Mouse (Mus musculus) hindbrain, embryonic 12.5 days (tissue): ENCODE results near the gene Sesn1. TPM values are rescaled to one million over a fixed set of nuclear protein-coding genes. Genes with fewer than 3 reads are reported as not detected.
A peak's percentile ranks its signal among the peaks of the same experiment; 100 is the strongest.

Source experiments
- ATAC-seq: fragments of 200-750 bp; cut with Nextera tagmentation; 2 replicates; pipeline ENCODE4 v1.8.0; 2017; ENCODE audit warnings: moderate TSS enrichment; ENCODE audit not compliant: low FRiP score
- H3K27ac ChIP-seq: fragments of 300-500 bp; sonication (generic); 2 replicates; pipeline ENCODE4 v1.5.1; 2016; ENCODE audit warnings: mild to moderate bottlenecking
- H3K27me3 ChIP-seq: fragments of 300-500 bp; sonication (generic); 2 replicates; pipeline ENCODE4 v1.6.1; 2016; ENCODE audit warnings: mild to moderate bottlenecking
- H3K36me3 ChIP-seq: fragments of 300-500 bp; sonication (generic); 2 replicates; pipeline ENCODE4 v1.6.1; 2016; ENCODE audit warnings: mild to moderate bottlenecking
- H3K4me1 ChIP-seq: fragments of 300-500 bp; sonication (generic); 2 replicates; pipeline ENCODE4 v1.6.1; 2016
- H3K4me2 ChIP-seq: fragments of 300-500 bp; sonication (generic); replicated peaks from 2 replicates; pipeline ENCODE4 v1.6.1; 2016; ENCODE audit warnings: mild to moderate bottlenecking
- H3K4me3 ChIP-seq: fragments of 300-500 bp; sonication (generic); 2 replicates; pipeline ENCODE4 v1.5.1; 2016; ENCODE audit warnings: mild to moderate bottlenecking
- H3K9ac ChIP-seq: fragments of 300-500 bp; sonication (generic); 2 replicates; pipeline ENCODE4 v1.6.1; 2016; ENCODE audit warnings: mild to moderate bottlenecking, moderate library complexity
- H3K9me3 ChIP-seq: fragments of 300-500 bp; sonication (generic); replicated peaks from 2 replicates; pipeline ENCODE4 v1.6.1; 2016; ENCODE audit warnings: mild to moderate bottlenecking
- WGBS: fragments of 180-500 bp; shearing (Covaris S2); methylation state at CpG from one replicate; pipeline ENCODE4 v1.1.7; 2016; 5-methylcytosine and 5-hydroxymethylcytosine counted together
- polyA plus RNA-seq: library from polyadenylated mRNA; unstranded; fragments of >200 nt; fragmentation: Nextera tagmentation; extraction: Ambion mirVana; gene quantifications from 2 replicates; pipeline ENCODE4 v1.2.1, GENCODE M21; 2016

The Sesn1 gene
- polyA plus RNA-seq, 1 experiment from 2014 or later: 33.0 TPM

DNA sequence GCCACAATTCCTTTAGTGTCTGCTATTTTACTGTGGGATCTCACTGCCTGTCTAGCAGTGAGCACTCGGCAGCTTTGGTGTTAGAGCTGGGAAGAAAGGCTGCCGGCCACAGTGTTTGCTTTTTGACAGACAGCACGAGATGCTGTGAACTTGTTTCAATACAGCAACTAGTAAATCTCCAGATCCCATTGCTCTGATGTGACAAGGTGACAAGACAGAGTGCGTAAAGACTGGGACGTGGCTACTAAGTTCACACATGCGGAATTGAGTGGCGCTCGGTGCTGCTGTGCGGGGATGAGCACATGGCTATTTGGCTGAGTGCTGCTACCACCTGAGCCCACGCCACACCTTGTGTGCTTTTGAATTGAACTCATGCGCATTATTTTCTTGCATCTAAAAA lies 97.7 kb downstream of the Sesn1 start:
- no peak overlapping the region for H3K9ac ChIP-seq
- H3K4me2 ChIP-seq: no peak overlapping the region
- H3K36me3 ChIP-seq: peaks cover 42% of the 10 kb centered on the region
- 84% methylated on average over 11 of the region's 11 CpGs for WGBS
- no peaks in the 10 kb centered on the region for H3K9me3 ChIP-seq
- H3K4me1 ChIP-seq: peaks cover 7% of the 10 kb centered on the region
- no peaks in the 10 kb centered on the region for H3K27me3 ChIP-seq
- ATAC-seq: no peak
- H3K27ac ChIP-seq: no peak overlapping the region
- no peak overlapping the region for H3K4me3 ChIP-seq

DNA sequence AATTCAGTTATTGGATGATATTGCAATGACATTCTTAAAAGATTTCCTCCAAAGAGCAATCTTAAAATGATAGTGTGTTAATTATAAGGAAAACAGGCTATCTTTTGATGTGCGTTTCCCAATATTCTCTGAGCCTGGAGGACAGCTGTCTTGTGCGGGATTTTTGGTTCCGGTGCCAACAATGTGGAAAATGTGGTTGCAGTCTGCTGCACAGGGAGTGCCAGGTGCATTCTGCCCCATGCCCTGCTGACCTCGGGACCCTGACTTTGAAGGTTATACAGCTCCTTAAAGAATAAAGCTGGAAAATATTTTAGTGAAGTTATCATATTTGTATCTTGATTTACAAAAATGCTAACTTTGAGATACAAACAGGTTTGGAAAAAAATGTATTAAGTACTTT lies 98.2 kb downstream of the Sesn1 start:
- peaks cover 39% of the 10 kb centered on the region for H3K36me3 ChIP-seq
- peaks cover 7% of the 10 kb centered on the region for H3K4me1 ChIP-seq
- WGBS: 86% methylated on average over 4 of the region's 4 CpGs

DNA sequence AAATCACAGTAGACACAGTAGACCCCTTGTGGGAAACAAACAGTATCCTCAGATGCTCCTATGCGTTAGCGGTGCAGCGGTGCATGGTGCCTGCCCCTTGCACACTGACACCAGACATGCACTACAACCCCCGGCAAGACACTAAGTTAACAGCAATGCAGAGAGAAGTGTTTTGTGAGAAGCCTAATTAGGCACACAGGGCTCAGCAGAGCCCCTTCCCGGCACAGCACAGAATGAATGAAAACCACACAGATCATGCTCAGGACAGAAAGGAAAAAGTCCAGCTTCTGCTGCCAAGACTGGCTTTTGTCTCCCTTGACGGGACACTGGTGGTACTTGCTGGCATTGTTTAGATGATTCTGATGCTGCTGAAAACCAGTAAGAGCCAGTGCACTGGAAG lies 99.2 kb downstream of the Sesn1 start:
- peaks cover 33% of the 10 kb centered on the region for H3K36me3 ChIP-seq
- peak; percentile 48; the same call in 1 of the 2 replicates for ATAC-seq
- 63% methylated on average over 6 of the region's 6 CpGs for WGBS

More for the DNA sequence above, 98.2 kb downstream of the Sesn1 start:
- no peaks in the 10 kb centered on the region for H3K9me3 ChIP-seq
- H3K27ac ChIP-seq: no peak overlapping the region
- no peak for ATAC-seq
- H3K27me3 ChIP-seq: no peaks in the 10 kb centered on the region
- no peak overlapping the region for H3K9ac ChIP-seq
- H3K4me3 ChIP-seq: no peak overlapping the region
- H3K4me2 ChIP-seq: no peak overlapping the region

DNA sequence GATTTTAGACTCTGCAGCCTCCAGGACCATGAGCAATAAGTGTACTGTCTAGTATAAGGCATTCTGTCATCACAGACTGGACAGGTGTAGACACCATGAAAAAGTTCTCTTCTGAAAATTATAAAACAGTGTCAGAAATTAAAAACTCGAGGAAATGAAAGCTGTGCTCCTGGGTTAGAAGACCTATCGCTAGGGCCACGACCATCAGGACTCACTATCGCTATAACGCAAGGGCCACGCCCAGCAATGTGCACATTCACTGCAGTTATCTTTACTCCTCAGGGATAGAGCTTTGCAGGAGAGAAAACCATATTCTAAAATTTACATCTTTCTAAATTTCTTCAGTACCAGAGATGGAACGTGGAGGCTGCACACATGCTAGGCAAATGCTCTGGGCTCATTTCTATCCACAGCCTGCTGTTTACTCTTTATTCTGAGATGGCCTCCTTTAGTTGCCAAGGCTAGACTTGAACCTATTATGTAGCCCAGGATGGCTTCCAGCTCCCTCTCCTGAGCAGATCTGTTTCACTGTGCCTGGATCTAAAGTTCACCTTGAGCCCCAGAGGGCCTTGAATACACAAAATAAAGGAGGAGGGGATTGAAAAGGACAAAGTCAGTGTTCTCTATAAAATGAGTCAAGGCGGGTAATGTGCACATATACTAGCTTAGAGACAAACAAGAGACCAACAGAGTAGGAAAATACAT lies 102.7 kb downstream of the Sesn1 start:
- Histone ChIP-seq H3K36me3 (peaks cover 7% of the 10 kb centered on the region), H3K9me3 (no peaks in the 10 kb centered on the region), H3K27ac (no peak overlapping the region), H3K27me3 (no peaks in the 10 kb centered on the region), H3K4me3 (no peak overlapping the region), H3K4me1 (peaks cover 7% of the 10 kb centered on the region), H3K9ac (no peak overlapping the region), H3K4me2 (no peak overlapping the region)
- ATAC-seq: no peak
- 89% methylated on average over 8 of the region's 8 CpGs for WGBS

More for the DNA sequence above, 99.2 kb downstream of the Sesn1 start:
- Histone ChIP-seq H3K27me3 (no peaks in the 10 kb centered on the region), H3K4me3 (no peak overlapping the region), H3K4me2 (no peak overlapping the region), H3K27ac (0 out of 2 replicates have a peak overlapping the region, but pooled peaks have one; percentile 12), H3K9me3 (no peaks in the 10 kb centered on the region), H3K9ac (no peak overlapping the region), H3K4me1 (peaks cover 7% of the 10 kb centered on the region)

DNA sequence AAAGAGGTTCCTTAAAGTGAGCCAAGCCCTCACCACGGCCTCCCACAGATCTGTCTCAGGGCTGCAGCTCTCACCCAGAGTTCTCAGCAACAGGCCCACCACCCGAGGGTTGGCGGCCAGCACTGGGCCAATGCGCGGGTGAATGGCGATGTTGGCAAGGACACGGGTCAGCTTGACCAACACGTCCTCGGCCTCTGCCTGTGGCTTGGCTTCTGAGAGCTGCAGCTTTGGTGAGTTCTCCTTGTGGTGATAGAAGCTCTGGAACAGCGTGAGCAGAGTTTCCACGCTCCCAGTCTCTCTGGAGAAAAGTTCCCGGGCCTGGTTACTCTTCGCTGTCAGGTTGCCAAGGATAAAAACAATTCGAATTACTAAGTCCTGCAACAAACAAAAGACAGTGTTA lies 117.0 kb downstream of the Sesn1 start:
- 70% methylated on average over 14 of the region's 14 CpGs for WGBS
- H3K36me3 ChIP-seq: no peaks in the 10 kb centered on the region
- H3K4me3 ChIP-seq: no peak overlapping the region
- peaks cover 11% of the 10 kb centered on the region for H3K4me1 ChIP-seq
- peak; percentile 34; the same call in 1 of the 2 replicates for ATAC-seq
- no peaks in the 10 kb centered on the region for H3K27me3 ChIP-seq
- 0 out of 2 replicates have a peak overlapping the region, but pooled peaks have one; percentile 25 for H3K27ac ChIP-seq
- H3K4me2 ChIP-seq: no peak overlapping the region
- H3K9me3 ChIP-seq: no peaks in the 10 kb centered on the region
- H3K9ac ChIP-seq: no peak overlapping the region

DNA sequence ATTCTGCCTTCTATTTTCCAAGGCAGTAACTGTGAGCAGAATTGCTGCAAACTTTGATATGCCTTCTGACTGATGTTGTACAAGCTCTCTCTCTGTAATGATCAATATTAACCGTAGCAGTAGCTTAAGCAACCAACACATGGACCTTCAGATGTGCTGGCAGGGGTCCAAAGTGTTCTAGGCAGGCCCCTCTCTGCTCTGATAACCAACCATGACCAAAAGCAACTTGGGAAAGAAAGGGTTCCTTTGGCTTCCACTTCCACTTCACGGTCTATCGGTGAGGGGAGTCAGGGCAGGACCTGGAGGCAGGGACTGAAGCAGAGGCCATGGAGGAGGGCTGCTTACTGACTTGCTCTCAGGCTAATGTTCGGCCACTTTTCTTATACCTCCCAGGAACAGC lies 121.2 kb downstream of the Sesn1 start:
- H3K9ac ChIP-seq: no peak overlapping the region
- H3K4me3 ChIP-seq: no peak overlapping the region
- no peaks in the 10 kb centered on the region for H3K27me3 ChIP-seq
- no peak for ATAC-seq
- WGBS: 56% methylated on average over 4 of the region's 4 CpGs
- H3K27ac ChIP-seq: no peak overlapping the region
- H3K4me1 ChIP-seq: peaks cover 34% of the 10 kb centered on the region
- H3K4me2 ChIP-seq: no peak overlapping the region
- H3K36me3 ChIP-seq: no peaks in the 10 kb centered on the region
- H3K9me3 ChIP-seq: no peaks in the 10 kb centered on the region

DNA sequence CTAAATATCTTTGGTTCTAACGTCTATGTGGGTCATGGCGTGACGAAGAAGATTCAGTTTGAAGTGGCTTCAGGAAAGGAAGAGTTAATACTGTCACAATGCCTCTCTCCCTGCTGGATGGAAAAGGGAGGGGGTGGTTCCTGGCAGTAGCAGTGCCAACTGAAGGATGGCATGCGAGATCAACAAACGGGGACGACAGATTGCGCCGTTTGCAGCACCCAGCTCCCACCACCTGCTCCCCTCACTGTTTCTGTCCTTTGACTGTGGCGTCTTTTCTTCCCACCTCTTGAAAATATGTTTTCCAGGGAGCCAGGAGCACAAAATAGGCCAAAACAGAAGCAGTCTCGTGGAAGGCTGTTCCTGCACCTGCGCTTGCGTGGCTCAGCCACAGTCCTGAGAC lies 122.2 kb downstream of the Sesn1 start:
- Histone ChIP-seq H3K27ac (0 out of 2 replicates have a peak overlapping the region, but pooled peaks have one; percentile 17), H3K36me3 (no peaks in the 10 kb centered on the region), H3K27me3 (no peaks in the 10 kb centered on the region), H3K4me3 (no peak overlapping the region), H3K4me2 (no peak overlapping the region), H3K9me3 (no peaks in the 10 kb centered on the region), H3K9ac (no peak overlapping the region), H3K4me1 (peaks cover 38% of the 10 kb centered on the region)
- no peak for ATAC-seq
- WGBS: 74% methylated on average over 12 of the region's 12 CpGs

DNA sequence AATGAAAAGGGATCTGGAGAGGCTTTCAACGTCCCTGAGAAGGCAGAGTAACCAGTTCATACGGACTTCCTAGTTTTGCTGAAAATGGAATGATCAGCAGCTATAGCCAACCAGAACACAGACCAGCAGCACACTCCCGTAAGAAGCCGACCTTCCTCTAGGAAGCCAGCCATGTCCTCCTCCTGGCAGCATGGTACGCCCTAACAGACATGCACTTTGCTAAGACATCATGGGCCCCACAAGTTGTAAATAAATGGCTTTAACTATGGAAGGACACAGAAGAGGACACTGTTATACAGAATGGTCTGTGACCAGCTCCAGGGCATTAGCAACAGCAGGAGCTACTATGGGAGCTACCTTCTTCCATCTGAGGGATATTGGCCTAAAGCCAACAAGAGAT lies 123.2 kb downstream of the Sesn1 start:
- Histone ChIP-seq H3K27ac (no peak overlapping the region), H3K4me3 (no peak overlapping the region), H3K4me1 (peaks cover 42% of the 10 kb centered on the region), H3K4me2 (no peak overlapping the region), H3K9me3 (no peaks in the 10 kb centered on the region), H3K9ac (no peak overlapping the region), H3K27me3 (no peaks in the 10 kb centered on the region), H3K36me3 (no peaks in the 10 kb centered on the region)
- WGBS: 82% methylated on average over 5 of the region's 5 CpGs
- ATAC-seq: no peak

DNA sequence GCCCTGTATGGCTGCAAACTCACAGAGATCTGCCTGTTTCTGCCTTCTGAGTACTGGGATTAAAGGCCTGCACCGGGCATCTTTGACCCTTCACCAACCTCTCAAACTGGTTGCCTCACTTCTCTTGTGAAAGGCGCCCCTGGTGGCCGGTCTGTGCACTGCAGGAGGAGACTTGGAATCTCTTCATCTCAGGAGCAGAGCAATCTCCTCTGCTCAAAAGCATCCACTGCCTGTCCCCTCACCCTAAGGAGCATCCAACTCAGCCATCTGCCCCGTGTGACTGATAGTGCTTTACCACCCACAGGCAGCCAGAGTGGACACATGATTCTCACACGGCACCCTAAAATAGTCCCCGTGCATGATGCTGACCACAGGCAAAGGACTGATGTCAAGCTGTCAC lies 123.8 kb downstream of the Sesn1 start:
- H3K4me3 ChIP-seq: no peak overlapping the region
- H3K4me1 ChIP-seq: peaks cover 42% of the 10 kb centered on the region
- no peak overlapping the region for H3K27ac ChIP-seq
- H3K27me3 ChIP-seq: no peaks in the 10 kb centered on the region
- H3K9ac ChIP-seq: no peak overlapping the region
- no peaks in the 10 kb centered on the region for H3K9me3 ChIP-seq
- H3K4me2 ChIP-seq: no peak overlapping the region
- no peak for ATAC-seq
- no peaks in the 10 kb centered on the region for H3K36me3 ChIP-seq
- 58% methylated on average over 6 of the region's 6 CpGs for WGBS

DNA sequence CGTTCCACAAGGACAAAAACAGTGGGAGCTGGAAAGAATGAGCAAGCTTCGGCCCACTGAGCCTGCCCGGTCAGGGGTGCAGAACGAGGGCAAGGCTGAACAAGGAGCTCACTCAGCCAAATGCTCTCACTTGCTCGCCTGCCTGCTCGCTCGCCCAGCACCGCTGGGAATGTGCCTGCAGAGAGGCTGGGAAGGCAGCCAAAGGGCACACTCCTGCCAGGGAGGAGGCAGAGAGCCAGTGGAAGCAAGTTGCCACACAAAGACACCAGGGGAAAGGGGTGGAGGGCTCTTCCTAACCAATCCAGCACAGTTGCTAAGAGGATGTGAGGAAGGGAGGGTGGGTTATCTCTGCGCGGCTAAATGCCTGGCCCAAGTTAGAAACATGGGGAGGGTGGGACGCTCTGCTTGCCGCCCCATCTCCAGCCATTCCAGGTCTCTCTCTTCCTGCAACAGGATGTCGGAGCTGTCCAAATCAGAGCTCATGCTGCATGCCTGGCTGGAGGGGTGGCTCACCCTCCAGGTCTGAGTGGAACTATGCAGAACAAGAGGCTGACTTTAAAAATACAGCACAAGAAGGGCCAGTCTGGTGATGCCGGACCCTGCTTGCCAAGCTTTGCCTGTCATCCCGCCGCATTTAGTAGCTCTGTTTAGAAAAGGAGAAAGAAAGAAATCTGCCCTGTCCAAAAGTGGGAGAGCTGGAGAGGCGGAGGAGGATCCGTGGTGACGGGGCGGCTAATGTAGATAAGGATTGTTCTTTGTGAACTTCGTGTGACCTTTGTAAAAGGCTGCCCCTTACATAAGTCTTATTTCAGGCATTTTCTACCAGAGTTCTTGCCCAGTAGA lies 125.1 kb downstream of the Sesn1 start:
- Histone ChIP-seq H3K4me1 (peaks cover 42% of the 10 kb centered on the region), H3K4me2 (peak overlapping the region; percentile 44), H3K9ac (0 out of 2 replicates have a peak overlapping the region, but pooled peaks have one; percentile 3), H3K9me3 (no peaks in the 10 kb centered on the region), H3K27me3 (no peaks in the 10 kb centered on the region), H3K4me3 (peak overlapping the region; percentile 10; the same call in 1 of the 2 replicates), H3K27ac (peak overlapping the region; percentile 81), H3K36me3 (no peaks in the 10 kb centered on the region)
- WGBS: 12% methylated on average over 21 of the region's 21 CpGs
- ATAC-seq: peak; percentile 93

DNA sequence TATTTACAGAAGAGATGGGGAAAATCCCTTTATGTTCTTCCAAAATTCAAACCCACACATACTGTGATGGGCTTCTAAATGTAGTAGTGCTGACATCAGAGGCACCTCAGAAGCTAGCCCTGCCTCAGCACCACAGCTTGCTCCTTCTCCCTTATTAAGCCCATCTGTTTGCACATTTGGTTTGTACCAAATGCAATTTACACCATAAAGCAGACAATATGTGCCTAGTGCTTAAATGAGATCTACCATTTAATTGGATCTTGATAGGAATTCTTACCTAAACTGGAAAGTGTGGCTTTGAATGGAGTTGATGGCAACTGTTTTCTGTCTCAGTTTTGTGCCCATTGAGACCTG lies 125.7 kb downstream of the Sesn1 start:
- ATAC-seq: no peak
- H3K4me2 ChIP-seq: peak overlapping the region; percentile 44
- no peak overlapping the region for H3K4me3 ChIP-seq
- H3K27me3 ChIP-seq: no peaks in the 10 kb centered on the region
- H3K9me3 ChIP-seq: no peaks in the 10 kb centered on the region
- peak overlapping the region; percentile 81 for H3K27ac ChIP-seq
- peaks cover 42% of the 10 kb centered on the region for H3K4me1 ChIP-seq
- no peaks in the 10 kb centered on the region for H3K36me3 ChIP-seq
- no peak overlapping the region for H3K9ac ChIP-seq

DNA sequence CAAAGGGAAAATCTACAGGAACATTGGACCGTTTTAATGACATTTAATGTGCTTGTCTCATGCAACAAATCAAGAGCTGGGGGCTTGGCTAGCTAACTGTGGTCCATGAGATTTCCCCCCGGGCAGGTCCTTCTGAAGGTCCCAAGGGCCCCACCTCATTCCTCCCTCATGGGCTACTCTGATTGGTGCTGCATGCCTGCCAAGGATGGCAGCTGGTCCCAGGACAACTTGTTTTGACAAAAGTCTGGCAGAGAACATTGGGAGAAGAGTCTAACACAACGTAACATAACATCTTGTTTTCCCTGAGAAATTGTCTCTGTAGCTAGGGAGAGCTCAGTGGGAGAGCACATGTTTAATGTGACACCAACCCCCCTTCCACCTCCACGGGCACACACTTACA lies 126.4 kb downstream of the Sesn1 start:
- WGBS: 69% methylated on average over 4 of the region's 4 CpGs
- no peaks in the 10 kb centered on the region for H3K36me3 ChIP-seq
- peaks cover 42% of the 10 kb centered on the region for H3K4me1 ChIP-seq
- H3K27me3 ChIP-seq: no peaks in the 10 kb centered on the region
- ATAC-seq: no peak
- no peak overlapping the region for H3K27ac ChIP-seq
- H3K4me2 ChIP-seq: no peak overlapping the region
- no peak overlapping the region for H3K4me3 ChIP-seq
- no peak overlapping the region for H3K9ac ChIP-seq
- H3K9me3 ChIP-seq: no peaks in the 10 kb centered on the region
